Mouse (Mus musculus): ENCODE results near the gene 4930442H23Rik. TPM values are rescaled to one million over a fixed set of nuclear protein-coding genes. Genes with fewer than 3 reads are reported as not detected.

The 4930442H23Rik gene
- polyA plus RNA-seq, 1 experiment from 2014 or later: 0.07 TPM

DNA sequence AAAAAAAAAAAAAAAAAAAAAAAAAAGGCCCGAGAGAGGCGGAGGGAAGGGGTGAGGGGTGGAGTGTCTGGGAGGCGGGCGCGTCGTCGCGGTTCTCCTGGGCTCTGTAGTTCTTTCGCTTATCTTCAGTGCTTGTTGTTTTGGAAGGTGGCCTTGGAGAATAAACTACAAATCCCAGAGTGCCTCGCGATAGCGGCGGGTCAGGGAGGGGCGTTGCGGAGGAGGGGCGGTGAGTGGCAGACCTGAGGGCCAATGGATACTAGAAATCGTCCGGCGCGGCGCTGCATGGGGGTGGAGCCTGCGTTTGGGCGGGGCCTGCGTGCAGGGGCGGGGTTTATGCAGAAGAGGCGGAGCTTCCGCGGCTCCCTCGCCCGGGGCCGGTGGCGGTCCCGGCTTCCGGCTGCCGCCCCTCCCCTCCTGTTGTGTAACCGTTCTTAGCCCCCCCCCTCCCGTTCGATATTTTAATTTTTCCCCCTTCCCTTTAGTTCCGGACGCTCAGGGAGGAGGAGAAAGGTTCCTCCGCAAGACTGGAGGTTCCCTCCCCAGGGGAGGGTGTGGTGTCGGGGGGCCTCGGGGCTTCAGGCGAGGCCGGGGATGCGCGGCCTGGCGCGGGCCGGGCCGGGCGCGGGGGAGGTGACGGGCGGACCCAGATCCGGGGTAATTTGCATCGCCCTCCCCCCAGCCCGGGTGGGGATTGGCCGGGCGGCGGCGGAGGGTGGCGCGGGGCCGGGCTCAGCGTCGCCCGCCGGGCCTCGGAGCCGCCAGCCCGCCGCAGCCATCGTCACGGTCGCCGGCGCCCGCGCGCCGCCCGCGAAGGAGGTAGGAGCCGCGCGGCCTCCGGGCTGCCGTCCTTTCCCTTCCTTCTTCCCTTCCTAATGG lies 46.2 kb downstream of the 4930442H23Rik start:
- peak overlapping the region; percentile 86 for H3K4me3 ChIP-seq (replicated peaks)
- peak overlapping the region; percentile 99 for H3K9ac ChIP-seq
- peak overlapping the region; percentile 95 for H3K4me2 ChIP-seq
- no peaks in the 10 kb centered on the region for H3K27me3 ChIP-seq
- peak overlapping the region; percentile 99 for H3K27ac ChIP-seq (replicated peaks)
- peaks cover 27% of the 10 kb centered on the region for H3K36me3 ChIP-seq (replicated peaks)
- H3K9me3 ChIP-seq (replicated peaks): no peaks in the 10 kb centered on the region
- ATAC-seq (ENCODE audit: insufficient read depth): peak; percentile 75
- H3K4me1 ChIP-seq (replicated peaks): peaks cover 75% of the 10 kb centered on the region
- under 1% methylated on average over 74 of the region's 89 CpGs for WGBS (ENCODE audit: insufficient replicate concordance)

DNA sequence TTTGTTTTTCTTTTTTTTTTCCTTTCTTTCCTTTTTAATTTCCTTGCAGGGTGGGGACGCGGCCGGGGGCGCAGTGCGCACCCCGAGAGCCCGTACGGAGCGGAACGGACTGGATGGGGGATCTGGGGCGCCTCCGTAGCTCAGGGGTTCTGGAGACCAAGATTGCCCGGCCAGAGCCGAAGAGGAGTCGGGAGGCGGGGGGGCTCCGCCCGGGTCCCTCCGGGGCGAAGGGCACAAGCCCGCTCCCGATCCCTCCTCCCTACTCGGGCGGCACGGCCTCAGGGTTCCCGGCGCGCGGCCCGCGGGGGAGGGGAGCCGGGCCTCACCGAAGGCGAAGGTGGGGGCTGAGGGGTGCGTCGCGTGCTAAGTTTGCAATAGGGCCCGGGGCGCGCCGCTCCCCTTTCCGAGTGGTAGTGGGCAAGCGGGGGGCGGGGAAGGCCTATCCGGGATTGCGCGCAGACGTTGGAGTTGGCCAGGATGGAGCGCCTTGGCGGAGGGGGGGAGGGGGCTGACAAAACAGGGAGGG lies 46.9 kb downstream of the 4930442H23Rik start:
- ATAC-seq (ENCODE audit: insufficient read depth): peak; percentile 5; the same call in 1 of the 2 replicates
- WGBS (ENCODE audit: insufficient replicate concordance): under 1% methylated on average over 48 of the region's 50 CpGs
- peaks cover 67% of the 10 kb centered on the region for H3K4me1 ChIP-seq (replicated peaks)
- H3K4me3 ChIP-seq (replicated peaks): peak overlapping the region; percentile 86
- H3K27ac ChIP-seq (replicated peaks): peak overlapping the region; percentile 99
- H3K27me3 ChIP-seq: no peaks in the 10 kb centered on the region
- peak overlapping the region; percentile 95 for H3K4me2 ChIP-seq
- peaks cover 20% of the 10 kb centered on the region for H3K36me3 ChIP-seq (replicated peaks)
- H3K9ac ChIP-seq: peak overlapping the region; percentile 99
- H3K9me3 ChIP-seq (replicated peaks): no peaks in the 10 kb centered on the region

DNA sequence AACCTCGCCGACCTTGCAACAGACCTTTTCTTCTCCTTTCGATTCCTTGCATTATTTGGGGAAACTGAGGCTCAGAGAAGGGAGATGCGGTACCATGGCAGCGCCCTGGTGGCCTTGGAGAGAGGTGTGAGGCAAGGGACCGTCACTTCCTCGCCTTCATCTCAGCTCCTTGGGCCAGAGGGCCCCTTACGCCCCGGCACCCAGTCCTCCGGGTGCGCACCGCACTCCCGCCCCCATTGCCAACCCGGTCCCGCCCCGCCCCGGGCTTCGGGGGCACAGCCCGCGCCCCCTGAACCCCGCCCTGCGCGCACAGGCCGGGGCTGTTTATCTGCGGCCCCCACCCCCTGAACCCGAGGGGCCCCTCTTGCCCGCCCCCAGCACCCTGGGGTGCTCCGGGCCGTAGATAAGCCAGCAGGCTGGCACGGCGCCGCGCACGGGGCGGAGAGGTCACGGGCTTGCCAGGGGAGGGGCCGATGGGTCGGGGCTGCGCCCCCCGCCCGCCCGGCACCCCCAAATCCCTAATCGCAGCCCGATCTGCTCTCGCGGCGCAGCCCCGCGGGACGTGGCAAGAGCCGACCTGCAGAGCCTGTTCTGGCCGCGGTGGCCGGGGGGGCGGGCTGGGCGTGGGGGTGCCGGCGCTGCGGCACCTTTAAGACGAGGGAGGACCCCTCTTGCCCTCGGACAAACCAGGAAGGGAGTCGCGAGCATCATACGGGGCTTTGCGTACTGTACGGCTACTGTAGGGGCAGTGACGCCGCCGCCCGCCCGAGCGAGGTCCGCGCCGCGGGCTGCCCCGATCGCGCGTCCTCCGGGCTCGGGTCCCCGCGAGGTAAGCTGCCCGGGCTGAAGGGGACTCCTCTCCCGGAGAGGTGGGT lies 47.6 kb downstream of the 4930442H23Rik start:
- peaks cover 61% of the 10 kb centered on the region for H3K4me1 ChIP-seq (replicated peaks)
- H3K27ac ChIP-seq (replicated peaks): peak overlapping the region; percentile 99
- WGBS (ENCODE audit: insufficient replicate concordance): under 1% methylated on average over 86 of the region's 86 CpGs

DNA sequence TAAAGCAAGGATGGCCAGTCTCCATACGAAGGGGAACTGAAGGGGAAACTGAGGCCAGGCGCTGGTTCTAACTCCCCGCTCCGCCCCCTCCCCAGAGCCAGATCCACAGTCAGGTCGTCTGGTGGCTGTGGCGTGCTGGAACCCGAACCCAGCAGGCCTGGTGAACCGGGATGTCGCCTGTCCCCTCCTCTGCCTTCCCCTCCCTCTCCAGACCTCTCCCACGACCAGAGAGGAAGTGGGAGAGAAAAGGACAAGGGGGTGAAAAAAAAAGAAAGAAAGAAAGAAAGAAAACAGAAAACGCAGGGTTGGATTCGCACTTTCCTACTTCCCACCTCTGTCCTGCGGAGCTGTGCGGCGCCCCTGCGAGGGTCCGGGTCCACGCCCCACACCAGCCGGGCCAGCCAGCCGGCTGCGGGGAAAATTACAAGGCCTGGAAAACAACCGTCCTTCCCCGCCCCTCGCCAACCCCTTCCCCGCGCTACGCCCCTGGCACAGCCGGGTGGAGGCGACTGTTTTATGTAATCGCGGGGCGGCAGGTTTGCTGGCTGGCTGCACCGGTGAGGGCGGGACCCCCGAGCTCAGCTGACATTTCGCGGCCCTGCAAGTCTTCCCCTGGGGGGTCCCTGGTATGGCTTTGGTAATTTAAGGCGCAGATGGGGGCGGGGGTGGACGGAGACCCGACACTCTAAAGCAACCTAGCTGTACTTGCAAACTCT lies 48.5 kb downstream of the 4930442H23Rik start, which contains the start of gene Zbtb7a:
Zbtb7a (plus strand) TSS at position 255 of the 716 bp plus-strand sequence.
- H3K36me3 ChIP-seq (replicated peaks): peaks cover 8% of the 10 kb centered on the region
- H3K9ac ChIP-seq: peak within 1 kb of the TSS; percentile 99
- WGBS (ENCODE audit: insufficient replicate concordance): under 1% methylated on average over 41 of the region's 41 CpGs
- peak within 1 kb of the TSS; percentile 99 for H3K27ac ChIP-seq (replicated peaks)
- peaks cover 61% of the 10 kb centered on the region for H3K4me1 ChIP-seq (replicated peaks)
- ATAC-seq (ENCODE audit: insufficient read depth): no peak
- H3K4me3 ChIP-seq (replicated peaks): peak within 1 kb of the TSS; percentile 86
- no peaks in the 10 kb centered on the region for H3K9me3 ChIP-seq (replicated peaks)
- H3K4me2 ChIP-seq: peak within 1 kb of the TSS; percentile 95
- H3K27me3 ChIP-seq: no peaks in the 10 kb centered on the region

More for the DNA sequence above, 47.6 kb downstream of the 4930442H23Rik start:
- H3K27me3 ChIP-seq: no peaks in the 10 kb centered on the region
- peak; percentile 68 for ATAC-seq (ENCODE audit: insufficient read depth)
- peak overlapping the region; percentile 95 for H3K4me2 ChIP-seq
- peaks cover 13% of the 10 kb centered on the region for H3K36me3 ChIP-seq (replicated peaks)
- H3K4me3 ChIP-seq (replicated peaks): peak overlapping the region; percentile 86
- no peaks in the 10 kb centered on the region for H3K9me3 ChIP-seq (replicated peaks)
- H3K9ac ChIP-seq: peak overlapping the region; percentile 99

DNA sequence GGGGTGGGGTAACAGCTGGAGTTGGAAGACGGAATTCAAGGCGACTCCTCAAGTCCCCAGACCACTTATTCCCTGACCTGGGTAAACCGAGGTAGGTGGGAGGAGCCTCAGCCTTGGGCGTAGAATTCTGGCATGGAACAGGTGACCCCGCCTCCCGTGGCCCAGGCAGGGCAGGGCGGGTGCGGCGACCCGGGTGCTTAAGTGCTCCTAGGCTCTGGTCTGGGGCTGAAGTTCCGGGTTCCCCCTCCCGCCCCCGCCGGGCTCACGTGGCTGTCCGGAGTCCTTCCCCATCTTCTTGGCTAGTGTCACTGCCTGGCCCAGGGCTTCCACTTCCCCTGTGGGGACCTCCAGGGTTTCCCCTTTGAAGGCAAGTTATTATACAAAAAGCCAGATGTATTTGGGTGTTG lies 49.5 kb downstream of the 4930442H23Rik start:
- Histone ChIP-seq H3K4me2 (peak overlapping the region; percentile 95), H3K27me3 (no peaks in the 10 kb centered on the region), H3K27ac (replicated peaks) (peak overlapping the region; percentile 99), H3K4me1 (replicated peaks) (peaks cover 61% of the 10 kb centered on the region), H3K9ac (peak overlapping the region; percentile 99), H3K36me3 (replicated peaks) (peaks cover 2% of the 10 kb centered on the region), H3K9me3 (replicated peaks) (no peaks in the 10 kb centered on the region), H3K4me3 (replicated peaks) (peak overlapping the region; percentile 86)
- WGBS (ENCODE audit: insufficient replicate concordance): 2% methylated on average over 16 of the region's 16 CpGs
- ATAC-seq (ENCODE audit: insufficient read depth): 0 out of 2 replicates have a peak, but pooled peaks have one; percentile 2

Other genes with a start within 250 kb of the 4930442H23Rik start
- 0.36 and 0.41 TPM in 2 replicates for gene Gng7, start 168.9 kb downstream of the 4930442H23Rik start, polyA plus RNA-seq (2015; fragmentation: Nextera tagmentation; extraction: Ambion mirVana)
- gene Diras1, start 158.2 kb downstream of the 4930442H23Rik start, polyA plus RNA-seq (2015; fragmentation: Nextera tagmentation; extraction: Ambion mirVana): 0.07 TPM in 1 of 2 replicates, not detected in the other
- 5.6 and 6.5 TPM in 2 replicates for gene Slc39a3, start 146.4 kb downstream of the 4930442H23Rik start, polyA plus RNA-seq (2015; fragmentation: Nextera tagmentation; extraction: Ambion mirVana)
- 57.0 and 62.9 TPM in 2 replicates for gene Sgta, start 123.7 kb downstream of the 4930442H23Rik start, polyA plus RNA-seq (2015; fragmentation: Nextera tagmentation; extraction: Ambion mirVana)
- 19.4 and 21.1 TPM in 2 replicates for gene Thop1, start 113.8 kb downstream of the 4930442H23Rik start, polyA plus RNA-seq (2015; fragmentation: Nextera tagmentation; extraction: Ambion mirVana)
- 32.9 and 36.3 TPM in 2 replicates for gene Creb3l3, start 85.0 kb downstream of the 4930442H23Rik start, polyA plus RNA-seq (2015; fragmentation: Nextera tagmentation; extraction: Ambion mirVana)
- gene Map2k2, start 77.9 kb downstream of the 4930442H23Rik start, polyA plus RNA-seq (2015; fragmentation: Nextera tagmentation; extraction: Ambion mirVana): 111 and 117 TPM in 2 replicates
- gene Zbtb7a, start 48.6 kb downstream of the 4930442H23Rik start, polyA plus RNA-seq (2015; fragmentation: Nextera tagmentation; extraction: Ambion mirVana): 47.6 and 56.9 TPM in 2 replicates
- gene Pias4, start 15.9 kb downstream of the 4930442H23Rik start, polyA plus RNA-seq (2015; fragmentation: Nextera tagmentation; extraction: Ambion mirVana): 26.0 and 32.6 TPM in 2 replicates
- gene Eef2, start 7.2 kb downstream of the 4930442H23Rik start, polyA plus RNA-seq (2015; fragmentation: Nextera tagmentation; extraction: Ambion mirVana): 270 and 306 TPM in 2 replicates
- gene Dapk3, start 844 bp downstream of the 4930442H23Rik start, polyA plus RNA-seq (2015; fragmentation: Nextera tagmentation; extraction: Ambion mirVana): 16.6 and 17.8 TPM in 2 replicates
- gene Nmrk2, start 18.2 kb upstream of the 4930442H23Rik start, polyA plus RNA-seq (2015; fragmentation: Nextera tagmentation; extraction: Ambion mirVana): 0.09 TPM in 1 of 2 replicates, not detected in the other
- gene Atcay, start 47.0 kb upstream of the 4930442H23Rik start, polyA plus RNA-seq (2015; fragmentation: Nextera tagmentation; extraction: Ambion mirVana): not detected in 2 replicates
- gene Zfr2, start 49.3 kb upstream of the 4930442H23Rik start, polyA plus RNA-seq (2015; fragmentation: Nextera tagmentation; extraction: Ambion mirVana): 0.31 TPM in 2 replicates
- gene Matk, start 69.1 kb upstream of the 4930442H23Rik start, polyA plus RNA-seq (2015; fragmentation: Nextera tagmentation; extraction: Ambion mirVana): 1.9 and 2.1 TPM in 2 replicates
- gene Mrpl54, start 83.1 kb upstream of the 4930442H23Rik start, polyA plus RNA-seq (2015; fragmentation: Nextera tagmentation; extraction: Ambion mirVana): 78.7 and 92.2 TPM in 2 replicates
- 24.0 and 27.3 TPM in 2 replicates for gene Apba3, start 83.1 kb upstream of the 4930442H23Rik start, polyA plus RNA-seq (2015; fragmentation: Nextera tagmentation; extraction: Ambion mirVana)
- 0.93 and 1.4 TPM in 2 replicates for gene Tjp3, start 107.7 kb upstream of the 4930442H23Rik start, polyA plus RNA-seq (2015; fragmentation: Nextera tagmentation; extraction: Ambion mirVana)
- 13.4 and 15.2 TPM in 2 replicates for gene Pip5k1c, start 109.1 kb upstream of the 4930442H23Rik start, polyA plus RNA-seq (2015; fragmentation: Nextera tagmentation; extraction: Ambion mirVana)
- gene Cactin, start 137.3 kb upstream of the 4930442H23Rik start, polyA plus RNA-seq (2015; fragmentation: Nextera tagmentation; extraction: Ambion mirVana): 24.3 and 29.5 TPM in 2 replicates
- gene Tbxa2r, start 144.9 kb upstream of the 4930442H23Rik start, polyA plus RNA-seq (2015; fragmentation: Nextera tagmentation; extraction: Ambion mirVana): 4.0 and 5.0 TPM in 2 replicates
- gene Gipc3, start 159.4 kb upstream of the 4930442H23Rik start, polyA plus RNA-seq (2015; fragmentation: Nextera tagmentation; extraction: Ambion mirVana): not detected in 2 replicates
- gene Hmg20b, start 166.6 kb upstream of the 4930442H23Rik start, polyA plus RNA-seq (2015; fragmentation: Nextera tagmentation; extraction: Ambion mirVana): 22.3 and 22.6 TPM in 2 replicates
- gene Mfsd12, start 173.6 kb upstream of the 4930442H23Rik start, polyA plus RNA-seq (2015; fragmentation: Nextera tagmentation; extraction: Ambion mirVana): 15.0 and 16.5 TPM in 2 replicates
- gene 4930404N11Rik, start 182.0 kb upstream of the 4930442H23Rik start, polyA plus RNA-seq (2015; fragmentation: Nextera tagmentation; extraction: Ambion mirVana): 2.3 and 2.9 TPM in 2 replicates
- 127 and 147 TPM in 2 replicates for gene Fzr1, start 194.7 kb upstream of the 4930442H23Rik start, polyA plus RNA-seq (2015; fragmentation: Nextera tagmentation; extraction: Ambion mirVana)
- 50.9 and 56.2 TPM in 2 replicates for gene Dohh, start 200.6 kb upstream of the 4930442H23Rik start, polyA plus RNA-seq (2015; fragmentation: Nextera tagmentation; extraction: Ambion mirVana)
- 0.75 and 0.88 TPM in 2 replicates for gene Gm48551, start 200.6 kb upstream of the 4930442H23Rik start, polyA plus RNA-seq (2015; fragmentation: Nextera tagmentation; extraction: Ambion mirVana)
- gene Gm48552, start 205.2 kb upstream of the 4930442H23Rik start, polyA plus RNA-seq (2015; fragmentation: Nextera tagmentation; extraction: Ambion mirVana): 0.56 TPM in 1 of 2 replicates, not detected in the other
- gene Smim24, start 209.2 kb upstream of the 4930442H23Rik start, polyA plus RNA-seq (2015; fragmentation: Nextera tagmentation; extraction: Ambion mirVana): 1.9 and 2.3 TPM in 2 replicates

Measured in liver, embryonic 15.5 days (tissue).